Mouse (Mus musculus) forebrain, embryonic 10.5 days (tissue): ENCODE measurements around the gene Nipal3. TPM values are rescaled to one million over a fixed set of nuclear protein-coding genes. Genes with fewer than 3 reads are reported as not detected.
A peak's percentile ranks its signal among the peaks of the same experiment; 100 is the strongest.

ENCODE experiments used
- DNase-seq: peaks from one replicate; pipeline ENCODE4 v3.0.0-alpha.2; 2017; ENCODE audit warnings: low spot score; ENCODE audit errors: extremely low spot score
- H3K27ac ChIP-seq: fragments of 300-500 bp; sonication (generic); 2 replicates; pipeline ENCODE4 v1.5.1; 2016; ENCODE audit warnings: mild to moderate bottlenecking
- H3K27me3 ChIP-seq: fragments of 300-500 bp; sonication (generic); 2 replicates; pipeline ENCODE4 v1.6.1; 2016; ENCODE audit warnings: mild to moderate bottlenecking; ENCODE audit not compliant: poor library complexity, severe bottlenecking
- H3K36me3 ChIP-seq: fragments of 300-500 bp; sonication (generic); replicated peaks from 2 replicates; pipeline ENCODE4 v1.6.1; 2016; ENCODE audit warnings: mild to moderate bottlenecking, moderate library complexity
- H3K4me1 ChIP-seq: fragments of 300-500 bp; sonication (generic); 2 replicates; pipeline ENCODE4 v1.6.1; 2016
- H3K4me3 ChIP-seq: fragments of 300-500 bp; sonication (generic); 2 replicates; pipeline ENCODE4 v1.5.1; 2016; ENCODE audit warnings: mild to moderate bottlenecking, moderate library complexity
- H3K9me3 ChIP-seq: fragments of 300-500 bp; sonication (generic); 2 replicates; pipeline ENCODE4 v1.6.1; 2016; ENCODE audit warnings: mild to moderate bottlenecking, moderate library complexity
- WGBS: fragments of 180-500 bp; shearing (Covaris S2); methylation state at CpG from one replicate; pipeline ENCODE4 v1.1.7; 2016; 5-methylcytosine and 5-hydroxymethylcytosine counted together
- polyA plus RNA-seq: library from polyadenylated mRNA; unstranded; fragments of >200 nt; fragmentation: Nextera tagmentation; extraction: Ambion mirVana; gene quantifications from 2 replicates; pipeline ENCODE4 v1.2.1, GENCODE M21; 2016

Nipal3 gene
- polyA plus RNA-seq, 1 experiment from 2014 or later: 2.9 TPM

GRCm38 (mm10) chr4:135420961-135421360, 73.9 kb downstream of the Nipal3 start:
- Histone ChIP-seq H3K36me3 (peaks cover 49% of the 10 kb centered on the region), H3K27me3 (no peaks in the 10 kb centered on the region), H3K27ac (no peak overlapping the region), H3K4me3 (no peak overlapping the region), H3K9me3 (no peaks in the 10 kb centered on the region), H3K4me1 (no peaks in the 10 kb centered on the region)
- WGBS: 97% methylated on average over 13 of the region's 13 CpGs
- DNase-seq: no peak

DNA sequence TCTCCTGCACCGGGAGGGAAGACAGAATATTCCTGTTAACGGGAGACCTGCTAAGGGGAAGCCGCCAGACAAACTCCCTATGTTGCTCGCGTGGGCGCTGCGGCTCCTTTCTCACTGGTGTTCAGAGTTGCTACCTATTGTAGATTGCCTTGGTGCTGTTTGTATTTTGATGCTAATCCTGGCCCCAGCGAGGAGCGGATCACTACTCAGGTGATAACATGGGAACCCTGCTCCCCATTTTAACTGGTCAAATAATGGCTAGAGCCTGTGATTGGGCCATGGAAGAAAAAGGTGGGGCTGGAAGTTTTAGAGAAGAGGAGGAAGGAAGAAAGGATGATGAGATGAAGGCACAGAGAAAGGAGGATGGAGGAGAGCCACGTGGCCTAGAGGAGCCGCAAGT, 74.4 kb downstream of the Nipal3 start:
- WGBS: 83% methylated on average over 11 of the region's 11 CpGs
- Histone ChIP-seq H3K27ac (no peak overlapping the region), H3K4me1 (no peaks in the 10 kb centered on the region), H3K27me3 (no peaks in the 10 kb centered on the region), H3K9me3 (no peaks in the 10 kb centered on the region), H3K36me3 (peaks cover 53% of the 10 kb centered on the region), H3K4me3 (no peak overlapping the region)
- no peak for DNase-seq

DNA sequence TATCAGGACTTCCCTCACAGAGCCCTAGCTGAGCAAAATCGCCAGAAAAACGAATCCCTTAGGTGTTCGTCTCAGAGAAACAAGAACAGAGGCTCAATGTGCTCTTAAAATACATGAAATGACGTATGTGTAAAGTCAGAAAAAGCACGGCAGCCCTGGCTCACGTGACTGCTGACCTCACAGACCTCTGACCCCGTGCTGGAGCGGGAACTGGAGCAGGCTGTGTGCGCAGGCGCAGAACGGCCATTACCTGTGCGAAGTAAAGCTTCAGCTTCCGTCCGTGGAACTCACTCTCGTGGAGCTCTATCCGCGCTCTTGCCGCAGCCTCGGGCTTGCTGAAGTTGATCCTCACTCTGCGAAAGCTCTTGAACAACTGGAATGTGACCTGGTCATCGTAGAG, 74.8 kb downstream of the Nipal3 start:
- H3K4me3 ChIP-seq: no peak overlapping the region
- no peak overlapping the region for H3K27ac ChIP-seq
- no peak for DNase-seq
- no peaks in the 10 kb centered on the region for H3K27me3 ChIP-seq
- H3K4me1 ChIP-seq: no peaks in the 10 kb centered on the region
- 90% methylated on average over 21 of the region's 21 CpGs for WGBS
- no peaks in the 10 kb centered on the region for H3K9me3 ChIP-seq
- peaks cover 52% of the 10 kb centered on the region for H3K36me3 ChIP-seq

GRCm38 (mm10) chr4:135416367-135416766, 78.5 kb downstream of the Nipal3 start:
- Histone ChIP-seq H3K27ac (no peak overlapping the region), H3K9me3 (no peaks in the 10 kb centered on the region), H3K4me1 (no peaks in the 10 kb centered on the region), H3K27me3 (no peaks in the 10 kb centered on the region), H3K4me3 (no peak overlapping the region), H3K36me3 (peaks cover 45% of the 10 kb centered on the region)
- WGBS: 93% methylated on average over 21 of the region's 21 CpGs
- DNase-seq: no peak

DNA sequence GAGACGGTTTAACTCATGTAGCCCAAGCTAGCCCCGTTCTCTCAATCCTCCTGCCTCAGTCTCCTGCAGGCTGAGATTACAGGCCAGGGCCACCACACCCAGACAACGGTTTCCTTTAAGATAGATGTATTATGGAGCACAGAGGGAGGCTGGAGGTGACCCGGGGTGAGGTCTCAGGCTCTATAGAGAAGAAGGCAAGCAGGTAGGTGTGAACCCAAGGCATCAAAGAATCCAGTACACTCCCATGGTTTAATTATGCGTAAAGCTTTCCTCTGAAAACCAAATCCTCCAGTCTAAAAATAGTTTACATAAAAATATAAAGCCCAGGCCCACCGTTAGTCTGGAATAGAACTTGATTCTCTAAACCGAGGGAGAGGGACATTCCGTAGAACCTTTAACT, 81.3 kb downstream of the Nipal3 start:
- Histone ChIP-seq H3K9me3 (no peaks in the 10 kb centered on the region; the same call in 1 of the 2 replicates), H3K27me3 (no peaks in the 10 kb centered on the region), H3K4me1 (no peaks in the 10 kb centered on the region), H3K27ac (no peak overlapping the region), H3K36me3 (peaks cover 23% of the 10 kb centered on the region), H3K4me3 (no peak overlapping the region)
- DNase-seq: no peak
- WGBS: 85% methylated on average over 8 of the region's 8 CpGs

DNA sequence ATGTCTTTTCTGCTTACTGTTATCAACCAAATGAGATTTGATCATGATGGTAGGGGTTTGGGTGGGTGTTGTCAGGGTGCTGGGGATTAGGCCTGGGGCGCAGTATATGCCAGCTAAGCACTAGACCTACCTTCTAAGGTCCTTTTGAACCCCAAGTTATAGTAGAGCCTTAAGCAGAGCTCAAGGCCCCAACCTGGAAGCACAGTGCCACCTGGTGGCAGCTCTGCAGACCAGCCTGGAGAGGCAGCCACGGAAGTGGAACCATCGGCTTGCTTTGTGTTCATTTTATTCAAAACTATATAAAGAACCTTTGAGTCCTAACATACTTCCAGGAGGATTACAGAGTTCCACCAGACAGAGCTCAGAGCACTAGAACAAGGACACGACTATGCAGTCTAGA, 83.2 kb downstream of the Nipal3 start:
- Histone ChIP-seq H3K9me3 (no peaks in the 10 kb centered on the region; the same call in 1 of the 2 replicates), H3K36me3 (peaks cover 17% of the 10 kb centered on the region), H3K4me1 (no peaks in the 10 kb centered on the region), H3K4me3 (no peak overlapping the region), H3K27me3 (no peaks in the 10 kb centered on the region), H3K27ac (no peak overlapping the region)
- 43% methylated on average over 4 of the region's 4 CpGs for WGBS
- peak; percentile 46 for DNase-seq

- no peaks in the 10 kb centered on the region; the same call in 1 of the 2 replicates for H3K9me3 ChIP-seq
- peaks cover 6% of the 10 kb centered on the region for H3K4me1 ChIP-seq
- 0 out of 2 replicates have a peak, but pooled peaks cover under 1% of the 10 kb centered on the region for H3K27me3 ChIP-seq
- WGBS: 77% methylated on average over 5 of the region's 5 CpGs
- H3K27ac ChIP-seq: no peak overlapping the region
- H3K36me3 ChIP-seq: no peaks in the 10 kb centered on the region
- no peak for DNase-seq
- no peak overlapping the region for H3K4me3 ChIP-seq
Measured at GRCm38 (mm10) chr4:135406180-135406579, 88.7 kb downstream of the Nipal3 start.

DNA sequence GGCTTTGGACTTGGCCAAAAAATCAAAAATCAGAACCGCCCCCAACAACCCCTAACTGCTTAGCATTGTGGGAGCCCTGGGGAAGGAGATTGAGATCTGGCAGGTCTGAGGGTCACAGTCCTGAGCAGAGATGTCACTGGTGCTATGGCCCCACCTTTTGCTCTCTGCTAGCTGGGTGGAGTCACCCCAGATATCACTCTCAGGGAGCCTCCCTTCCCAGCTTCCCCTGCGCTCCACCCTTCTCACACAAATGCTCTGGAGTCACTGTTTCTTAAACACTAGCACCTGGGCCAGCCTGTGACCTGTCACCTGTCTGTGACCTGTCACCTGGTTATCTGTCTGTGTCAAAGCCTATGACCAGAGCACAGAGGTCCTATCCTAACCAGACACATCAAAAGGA, 89.9 kb downstream of the Nipal3 start:
- no peak overlapping the region for H3K27ac ChIP-seq
- peaks cover 6% of the 10 kb centered on the region for H3K4me1 ChIP-seq
- H3K9me3 ChIP-seq: no peaks in the 10 kb centered on the region; the same call in 1 of the 2 replicates
- H3K4me3 ChIP-seq: no peak overlapping the region
- no peak for DNase-seq
- 87% methylated on average over 2 of the region's 2 CpGs for WGBS
- H3K27me3 ChIP-seq: 0 out of 2 replicates have a peak, but pooled peaks cover 11% of the 10 kb centered on the region
- no peaks in the 10 kb centered on the region for H3K36me3 ChIP-seq

DNA sequence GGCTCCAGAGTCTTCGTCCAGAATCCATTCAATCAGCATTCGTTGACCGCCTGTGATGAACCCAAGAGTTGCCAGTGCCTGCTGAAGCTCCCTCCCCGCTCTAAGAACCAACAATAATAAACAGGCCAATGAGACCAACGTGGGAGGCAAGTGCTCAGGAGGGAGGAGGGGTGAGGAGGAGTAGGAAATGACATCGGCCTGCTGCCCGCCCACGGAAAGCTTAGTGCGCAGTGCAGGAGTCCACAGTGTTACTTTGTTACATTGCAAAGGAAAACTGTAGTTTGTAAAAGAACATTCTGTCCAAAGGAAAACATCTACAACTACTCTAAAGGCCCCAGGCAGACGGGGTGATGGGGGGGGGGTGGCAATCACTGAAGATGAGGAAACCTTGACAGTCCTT, 90.8 kb downstream of the Nipal3 start:
- no peak overlapping the region for H3K27ac ChIP-seq
- H3K9me3 ChIP-seq: no peaks in the 10 kb centered on the region
- no peak for DNase-seq
- H3K4me1 ChIP-seq: peaks cover 6% of the 10 kb centered on the region
- no peak overlapping the region for H3K4me3 ChIP-seq
- WGBS: 80% methylated on average over 10 of the region's 10 CpGs
- H3K36me3 ChIP-seq: no peaks in the 10 kb centered on the region
- H3K27me3 ChIP-seq: peaks cover 19% of the 10 kb centered on the region

DNA sequence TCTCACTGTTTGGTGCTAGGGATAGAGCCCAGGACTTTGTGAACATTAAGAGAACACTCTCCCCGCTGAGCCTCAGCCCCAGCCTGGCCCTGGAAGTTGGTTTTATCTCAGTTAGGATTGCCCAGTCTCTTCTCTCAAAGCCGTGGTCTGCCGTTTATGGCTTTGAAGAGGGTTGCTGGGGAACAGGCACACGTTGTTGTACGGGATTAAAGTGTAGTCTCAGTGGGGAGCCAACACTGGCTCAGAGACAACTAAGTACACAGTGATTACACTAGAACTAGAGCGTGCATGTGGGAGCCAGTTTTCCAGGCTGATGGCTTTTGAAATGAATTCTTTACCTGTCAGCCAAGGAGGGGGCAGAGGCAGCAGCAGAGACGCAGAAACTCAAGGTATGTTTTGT, 93.0 kb downstream of the Nipal3 start:
- Histone ChIP-seq H3K27me3 (peaks cover 41% of the 10 kb centered on the region), H3K4me1 (peaks cover 22% of the 10 kb centered on the region), H3K4me3 (no peak overlapping the region), H3K36me3 (no peaks in the 10 kb centered on the region), H3K9me3 (no peaks in the 10 kb centered on the region), H3K27ac (no peak overlapping the region)
- WGBS: 34% methylated on average over 7 of the region's 7 CpGs
- no peak for DNase-seq

DNA sequence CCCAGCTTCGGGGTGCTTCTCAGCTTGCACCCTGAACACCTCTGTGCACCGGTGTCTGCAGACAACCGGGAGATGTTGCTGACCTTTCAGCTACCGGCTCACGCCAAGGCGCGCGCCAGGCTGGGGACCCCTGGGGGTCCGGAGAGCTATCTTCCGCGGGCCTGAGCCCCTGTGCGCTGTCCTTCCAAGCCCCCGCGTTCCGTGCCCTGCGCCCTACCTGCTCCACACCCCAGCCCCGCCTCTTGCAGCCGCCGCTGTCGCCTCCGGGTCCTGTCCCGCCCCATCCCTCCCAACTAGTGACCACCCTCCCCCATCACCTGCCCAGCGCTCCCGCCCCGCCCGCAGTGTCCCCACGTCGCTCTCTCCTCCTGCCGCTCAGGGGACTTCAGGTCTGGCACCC, 96.8 kb downstream of the Nipal3 start, which contains the start of gene Ncmap:
Ncmap (minus strand) TSS at position 237 of the 400 bp plus-strand sequence.
- H3K4me3 ChIP-seq: peak within 1 kb of the TSS; percentile 54
- no peaks in the 10 kb centered on the region for H3K36me3 ChIP-seq
- 1% methylated on average over 29 of the region's 29 CpGs for WGBS
- H3K4me1 ChIP-seq: peaks cover 22% of the 10 kb centered on the region
- H3K27ac ChIP-seq: peak within 1 kb of the TSS; percentile 58
- H3K27me3 ChIP-seq: peaks cover 63% of the 10 kb centered on the region
- no peaks in the 10 kb centered on the region for H3K9me3 ChIP-seq
- DNase-seq: no peak

GRCm38 (mm10) chr4:135397551-135397950, 97.3 kb downstream of the Nipal3 start:
- peaks cover 63% of the 10 kb centered on the region for H3K27me3 ChIP-seq
- DNase-seq: no peak

DNA sequence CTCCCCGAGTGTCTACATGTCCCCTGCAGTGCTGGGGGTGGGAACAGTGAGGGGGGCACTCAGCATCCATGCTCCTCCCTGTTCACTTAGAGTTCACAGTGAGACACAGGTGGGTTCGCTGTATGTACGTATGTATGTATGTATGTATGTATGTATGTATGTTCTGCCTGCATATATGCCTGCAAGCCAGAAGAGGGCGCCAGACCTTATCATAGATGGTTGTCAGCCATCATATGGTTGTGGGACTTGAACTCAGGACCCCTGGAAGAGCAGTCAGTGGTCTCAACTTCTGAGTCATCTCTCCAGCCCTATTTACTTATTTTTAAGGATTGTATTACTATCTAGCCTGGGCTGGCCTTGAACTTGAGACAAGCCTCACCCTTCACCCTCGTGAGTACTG, 98.5 kb downstream of the Nipal3 start:
- no peak overlapping the region for H3K27ac ChIP-seq
- 0 out of 2 replicates have a peak, but pooled peaks cover 5% of the 10 kb centered on the region for H3K9me3 ChIP-seq
- H3K4me1 ChIP-seq: peaks cover 16% of the 10 kb centered on the region
- H3K27me3 ChIP-seq: peaks cover 63% of the 10 kb centered on the region
- H3K4me3 ChIP-seq: no peak overlapping the region
- no peaks in the 10 kb centered on the region for H3K36me3 ChIP-seq
- 82% methylated on average over 5 of the region's 5 CpGs for WGBS
- no peak for DNase-seq

More at GRCm38 (mm10) chr4:135397551-135397950, 97.3 kb downstream of the Nipal3 start:
- peaks cover 22% of the 10 kb centered on the region for H3K4me1 ChIP-seq
- H3K9me3 ChIP-seq: 0 out of 2 replicates have a peak, but pooled peaks cover 4% of the 10 kb centered on the region
- no peaks in the 10 kb centered on the region for H3K36me3 ChIP-seq
- peak overlapping the region; percentile 58; the same call in 1 of the 2 replicates for H3K27ac ChIP-seq
- WGBS: 3% methylated on average over 16 of the region's 16 CpGs
- H3K4me3 ChIP-seq: peak overlapping the region; percentile 54
